Mouse (Mus musculus) liver, postnatal 0 days (tissue): ENCODE measurements around the gene Cdk14.

Experiments used
- CTCF ChIP-seq: sonication (generic); IDR thresholded peaks from 2 replicates; pipeline ENCODE4 v1.5.1; 2016; ENCODE audit warnings: antibody characterized with exemption, low read depth
- EP300 ChIP-seq: IDR thresholded peaks from 2 replicates; pipeline ENCODE4 v1.6.1; 2016; ENCODE audit warnings: antibody characterized with exemption, low read depth, mild to moderate bottlenecking

- TF ChIP-seq CTCF (no peak), EP300 (no peak)
Measured at GRCm38 (mm10) chr5:4934491-4934890, 485.6 kb downstream of the Cdk14 start.
